Mouse (Mus musculus) forebrain, embryonic 13.5 days (tissue): ENCODE results near the gene Pgp. TPM values are rescaled to one million over a fixed set of nuclear protein-coding genes. Genes with fewer than 3 reads are reported as not detected.
A peak's percentile ranks its signal among the peaks of the same experiment; 100 is the strongest.

Experiments
- ATAC-seq: fragments of 200-750 bp; cut with Nextera tagmentation; 2 replicates; pipeline ENCODE4 v1.8.0; 2017
- H3K27ac ChIP-seq: fragments of 300-500 bp; sonication (generic); 2 replicates; pipeline ENCODE4 v1.5.1; 2015; ENCODE audit warnings: inconsistent platforms, mild to moderate bottlenecking, moderate library complexity
- H3K27me3 ChIP-seq: fragments of 300-500 bp; sonication (generic); 2 replicates; pipeline ENCODE4 v1.6.1; 2015; ENCODE audit warnings: mild to moderate bottlenecking, inconsistent platforms
- H3K36me3 ChIP-seq: fragments of 300-500 bp; sonication (generic); 2 replicates; pipeline ENCODE4 v1.6.1; 2015; ENCODE audit warnings: mild to moderate bottlenecking, inconsistent platforms; ENCODE audit not compliant: poor library complexity, severe bottlenecking
- H3K4me1 ChIP-seq: fragments of 300-500 bp; sonication (generic); 2 replicates; pipeline ENCODE4 v1.6.1; 2015; ENCODE audit warnings: inconsistent platforms
- H3K4me2 ChIP-seq: fragments of 300-500 bp; sonication (generic); 2 replicates; pipeline ENCODE4 v1.6.1; 2015; ENCODE audit warnings: inconsistent platforms, mild to moderate bottlenecking, moderate library complexity
- H3K4me3 ChIP-seq: fragments of 300-500 bp; sonication (generic); 2 replicates; pipeline ENCODE4 v1.5.1; 2015; ENCODE audit warnings: mild to moderate bottlenecking, inconsistent platforms
- H3K9ac ChIP-seq: fragments of 300-500 bp; sonication (generic); 2 replicates; pipeline ENCODE4 v1.6.1; 2015; ENCODE audit warnings: mild to moderate bottlenecking, inconsistent platforms
- H3K9me3 ChIP-seq: fragments of 300-500 bp; sonication (generic); replicated peaks from 2 replicates; pipeline ENCODE4 v1.6.1; 2016; ENCODE audit warnings: inconsistent platforms
- WGBS: fragments of 180-500 bp; shearing (Covaris S2); methylation state at CpG from one replicate; pipeline ENCODE4 v1.1.7; 2015; 5-methylcytosine and 5-hydroxymethylcytosine counted together
- polyA plus RNA-seq: library from polyadenylated mRNA; unstranded; fragments of >200 nt; fragmentation: Nextera tagmentation; extraction: Ambion mirVana; gene quantifications from 2 replicates; pipeline ENCODE4 v1.2.1, GENCODE M21; 2015

The Pgp gene
- polyA plus RNA-seq, 1 experiment from 2014 or later: 52.3 TPM

- 61% methylated on average over 4 of the region's 4 CpGs for WGBS
- H3K9me3 ChIP-seq: no peaks in the 10 kb centered on the region
- H3K9ac ChIP-seq: peak overlapping the region; percentile 93
- peak overlapping the region; percentile 2; the same call in 1 of the 2 replicates for H3K27ac ChIP-seq
- peak overlapping the region; percentile 85 for H3K4me2 ChIP-seq
- ATAC-seq: no peak
- peaks cover 41% of the 10 kb centered on the region for H3K4me1 ChIP-seq
- H3K36me3 ChIP-seq: no peaks in the 10 kb centered on the region
- no peaks in the 10 kb centered on the region for H3K27me3 ChIP-seq
- peak overlapping the region; percentile 92; the same call in 1 of the 2 replicates for H3K4me3 ChIP-seq
These were observed 20.2 kb downstream of the Pgp start for GRCm38 (mm10) chr17:24490399-24490798.

- Histone ChIP-seq H3K36me3 (peaks cover 39% of the 10 kb centered on the region), H3K27ac (no peak overlapping the region), H3K9me3 (no peaks in the 10 kb centered on the region), H3K9ac (no peak overlapping the region; the same call in 1 of the 2 replicates), H3K4me2 (no peak overlapping the region), H3K4me1 (peaks cover 21% of the 10 kb centered on the region), H3K27me3 (no peaks in the 10 kb centered on the region), H3K4me3 (no peak overlapping the region)
- WGBS: 41% methylated on average over 2 of the region's 2 CpGs
- ATAC-seq: no peak
These were observed 24.6 kb downstream of the Pgp start for GRCm38 (mm10) chr17:24494627-24495335.

- WGBS: 79% methylated on average over 3 of the region's 3 CpGs
- Histone ChIP-seq H3K27ac (no peak overlapping the region), H3K36me3 (peaks cover 44% of the 10 kb centered on the region), H3K4me1 (peaks cover 15% of the 10 kb centered on the region), H3K4me3 (no peak overlapping the region), H3K27me3 (no peaks in the 10 kb centered on the region), H3K4me2 (no peak overlapping the region), H3K9me3 (no peaks in the 10 kb centered on the region), H3K9ac (no peak overlapping the region)
- no peak for ATAC-seq
These were observed 25.3 kb downstream of the Pgp start for GRCm38 (mm10) chr17:24495443-24495842.

DNA sequence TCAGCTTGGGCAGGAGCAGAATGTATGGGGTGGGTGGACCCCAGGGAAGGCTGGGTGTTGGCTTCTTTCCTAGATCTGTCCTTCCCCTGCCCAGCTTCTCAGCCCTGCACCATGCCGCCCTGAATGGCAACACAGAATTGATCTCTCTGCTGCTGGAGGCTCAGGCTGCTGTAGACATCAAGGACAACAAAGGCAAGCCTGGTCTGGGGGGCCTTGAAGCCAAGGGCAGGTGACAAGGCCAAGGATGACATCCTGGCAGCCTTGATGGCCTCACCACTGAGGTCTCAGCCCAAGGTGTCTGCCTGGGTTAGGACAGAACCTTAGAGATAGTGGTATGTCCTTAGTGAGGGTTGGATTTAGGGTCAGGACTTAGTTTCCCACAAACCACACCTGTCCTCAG is 25.8 kb downstream of the Pgp start:
- H3K27ac ChIP-seq: no peak overlapping the region
- peaks cover 50% of the 10 kb centered on the region for H3K36me3 ChIP-seq

GRCm38 (mm10) chr17:24502208-24502607 is 32.0 kb downstream of the Pgp start:
- no peak overlapping the region for H3K9ac ChIP-seq
- H3K27ac ChIP-seq: no peak overlapping the region
- 35% methylated on average over 11 of the region's 11 CpGs for WGBS
- H3K36me3 ChIP-seq: peaks cover 97% of the 10 kb centered on the region
- H3K4me3 ChIP-seq: no peak overlapping the region
- H3K27me3 ChIP-seq: no peaks in the 10 kb centered on the region
- H3K9me3 ChIP-seq: no peaks in the 10 kb centered on the region
- no peak for ATAC-seq
- H3K4me2 ChIP-seq: no peak overlapping the region
- peaks cover 4% of the 10 kb centered on the region; the same call in 1 of the 2 replicates for H3K4me1 ChIP-seq

More for the DNA sequence above, 25.8 kb downstream of the Pgp start:
- no peak overlapping the region for H3K9ac ChIP-seq
- H3K9me3 ChIP-seq: no peaks in the 10 kb centered on the region
- no peak for ATAC-seq
- H3K4me1 ChIP-seq: peaks cover 10% of the 10 kb centered on the region
- H3K4me2 ChIP-seq: no peak overlapping the region
- no peak overlapping the region for H3K4me3 ChIP-seq
- no peaks in the 10 kb centered on the region for H3K27me3 ChIP-seq
- 89% methylated on average over 1 of the region's 1 CpGs for WGBS

DNA sequence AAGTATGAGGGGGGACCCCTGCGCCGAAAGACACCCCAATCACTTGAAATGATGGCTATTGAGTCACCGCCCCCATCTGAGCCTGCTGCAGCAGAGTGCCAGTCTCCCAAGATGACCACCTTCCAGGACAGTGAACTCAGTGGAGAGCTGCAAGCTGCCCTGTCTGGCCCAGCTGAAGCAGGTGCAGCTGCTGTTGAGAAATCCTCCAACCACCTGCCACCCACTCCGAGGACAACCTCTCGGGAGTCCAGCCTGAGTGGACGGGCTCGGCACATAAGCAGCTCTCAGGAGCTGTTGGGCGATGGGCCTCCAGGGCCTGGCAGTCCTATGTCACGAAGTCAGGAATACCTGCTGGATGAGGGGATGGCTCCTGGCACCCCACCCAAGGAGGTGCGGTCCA is 33.9 kb downstream of the Pgp start:
- Histone ChIP-seq H3K27me3 (no peaks in the 10 kb centered on the region), H3K9me3 (no peaks in the 10 kb centered on the region), H3K4me2 (no peak overlapping the region), H3K36me3 (peaks cover 95% of the 10 kb centered on the region), H3K9ac (no peak overlapping the region), H3K4me1 (peaks cover 4% of the 10 kb centered on the region; the same call in 1 of the 2 replicates), H3K4me3 (no peak overlapping the region), H3K27ac (no peak overlapping the region)
- WGBS: 94% methylated on average over 10 of the region's 10 CpGs
- ATAC-seq: no peak

DNA sequence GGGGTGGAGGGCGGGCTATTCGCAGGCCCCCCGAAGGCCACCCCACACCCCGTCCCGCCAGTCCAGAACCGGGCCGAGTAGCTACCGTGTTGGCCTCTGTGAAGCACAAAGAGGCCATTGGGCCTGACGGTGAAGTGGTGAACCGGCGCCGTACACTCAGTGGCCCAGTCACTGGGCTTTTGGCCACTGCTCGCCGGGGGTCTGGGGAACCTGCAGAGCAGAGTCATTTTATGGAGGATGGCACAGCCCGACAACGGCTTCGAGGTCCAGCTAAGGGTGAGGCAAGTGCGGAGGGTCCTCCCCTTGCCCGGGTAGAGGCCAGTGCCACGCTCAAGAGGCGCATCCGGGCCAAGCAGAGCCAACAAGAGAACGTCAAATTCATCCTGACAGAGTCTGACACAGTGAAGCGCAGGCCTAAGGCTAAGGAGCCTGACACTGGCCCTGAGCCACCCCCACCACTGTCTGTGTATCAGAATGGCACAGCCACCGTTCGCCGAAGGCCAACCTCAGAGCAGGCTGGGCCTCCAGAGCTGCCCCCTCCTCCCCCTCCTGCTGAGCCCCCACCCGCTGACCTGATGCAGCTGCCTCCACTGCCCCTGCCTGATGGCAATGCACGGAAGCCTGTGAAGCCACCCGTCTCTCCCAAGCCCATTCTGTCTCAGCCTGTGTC is 35.2 kb downstream of the Pgp start:
- Histone ChIP-seq H3K36me3 (peaks cover 97% of the 10 kb centered on the region), H3K9me3 (no peaks in the 10 kb centered on the region), H3K27me3 (no peaks in the 10 kb centered on the region), H3K4me1 (peaks cover 4% of the 10 kb centered on the region; the same call in 1 of the 2 replicates), H3K9ac (no peak overlapping the region), H3K4me3 (no peak overlapping the region), H3K4me2 (no peak overlapping the region), H3K27ac (no peak overlapping the region)
- WGBS: 91% methylated on average over 30 of the region's 30 CpGs
- no peak for ATAC-seq

DNA sequence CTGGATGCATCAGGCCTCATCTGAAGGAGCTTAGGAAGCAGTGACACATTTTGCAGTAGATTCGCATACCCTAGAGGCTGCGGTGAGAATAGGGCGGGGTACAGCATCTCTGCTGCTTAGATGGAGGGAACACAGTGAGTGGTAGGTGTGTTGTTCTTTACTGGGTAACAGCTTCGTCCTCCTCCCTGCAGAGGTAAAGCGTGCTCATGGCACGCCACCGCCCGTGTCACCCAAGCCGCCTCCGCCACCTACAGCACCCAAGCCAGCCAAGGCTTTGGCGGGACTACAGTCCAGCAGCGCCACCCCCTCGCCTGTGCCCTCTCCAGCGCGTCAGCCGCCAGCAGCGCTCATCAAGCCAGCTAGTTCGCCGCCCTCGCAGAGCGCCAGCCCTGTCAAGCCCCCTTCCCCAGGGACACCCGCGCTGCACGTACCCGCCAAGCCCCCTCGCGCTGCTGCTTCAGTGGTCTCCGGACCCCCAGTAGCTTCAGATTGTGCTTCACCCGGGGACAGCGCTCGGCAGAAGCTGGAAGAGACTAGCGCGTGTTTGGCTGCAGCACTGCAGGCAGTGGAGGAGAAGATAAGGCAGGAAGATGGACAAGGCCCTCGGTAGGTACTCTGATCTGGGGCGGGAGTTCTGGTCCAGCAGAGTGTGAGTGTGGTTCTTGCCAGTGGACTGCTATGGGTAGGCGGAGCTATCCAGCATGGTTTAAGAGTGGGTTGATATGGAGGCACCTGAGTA is 36.3 kb downstream of the Pgp start:
- Histone ChIP-seq H3K9me3 (no peaks in the 10 kb centered on the region), H3K4me2 (peak overlapping the region; percentile 19; the same call in 1 of the 2 replicates), H3K27me3 (no peaks in the 10 kb centered on the region), H3K27ac (no peak overlapping the region), H3K9ac (peak overlapping the region; percentile 40; the same call in 1 of the 2 replicates), H3K4me1 (peaks cover 4% of the 10 kb centered on the region; the same call in 1 of the 2 replicates), H3K36me3 (peaks cover 97% of the 10 kb centered on the region), H3K4me3 (no peak overlapping the region)
- no peak for ATAC-seq
- 32% methylated on average over 36 of the region's 36 CpGs for WGBS

DNA sequence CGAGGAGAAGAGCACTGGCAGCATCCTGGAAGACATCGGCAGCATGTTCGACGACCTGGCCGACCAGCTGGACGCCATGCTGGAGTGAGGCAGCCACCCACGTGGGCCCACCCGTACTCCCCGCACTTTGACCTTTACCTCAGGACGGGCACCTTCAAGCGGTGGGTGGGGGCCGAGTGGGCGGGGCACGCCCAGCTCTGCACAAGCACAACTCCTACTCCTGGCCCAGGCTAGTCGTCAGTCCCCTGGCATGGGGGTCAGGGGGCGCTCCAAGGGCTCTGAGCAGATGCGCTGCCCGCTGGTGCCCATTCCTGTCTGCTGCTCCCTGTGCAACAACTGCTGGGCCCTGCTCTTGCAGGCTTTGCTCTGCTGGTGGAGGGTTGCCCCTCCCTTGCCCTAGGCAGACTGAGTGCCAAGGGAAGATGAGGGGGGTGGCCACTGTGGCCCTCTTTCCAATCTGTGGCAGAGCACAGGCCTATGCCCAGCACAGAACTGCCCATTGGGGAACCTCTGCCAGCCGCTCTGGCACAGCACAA is 37.0 kb downstream of the Pgp start:
- H3K27ac ChIP-seq: no peak overlapping the region
- peaks cover 97% of the 10 kb centered on the region for H3K36me3 ChIP-seq
- ATAC-seq: no peak
- H3K9me3 ChIP-seq: no peaks in the 10 kb centered on the region
- no peaks in the 10 kb centered on the region for H3K27me3 ChIP-seq
- H3K4me2 ChIP-seq: no peak overlapping the region
- no peak overlapping the region for H3K4me3 ChIP-seq
- no peak overlapping the region for H3K9ac ChIP-seq
- H3K4me1 ChIP-seq: peaks cover 4% of the 10 kb centered on the region; the same call in 1 of the 2 replicates
- 52% methylated on average over 19 of the region's 19 CpGs for WGBS

DNA sequence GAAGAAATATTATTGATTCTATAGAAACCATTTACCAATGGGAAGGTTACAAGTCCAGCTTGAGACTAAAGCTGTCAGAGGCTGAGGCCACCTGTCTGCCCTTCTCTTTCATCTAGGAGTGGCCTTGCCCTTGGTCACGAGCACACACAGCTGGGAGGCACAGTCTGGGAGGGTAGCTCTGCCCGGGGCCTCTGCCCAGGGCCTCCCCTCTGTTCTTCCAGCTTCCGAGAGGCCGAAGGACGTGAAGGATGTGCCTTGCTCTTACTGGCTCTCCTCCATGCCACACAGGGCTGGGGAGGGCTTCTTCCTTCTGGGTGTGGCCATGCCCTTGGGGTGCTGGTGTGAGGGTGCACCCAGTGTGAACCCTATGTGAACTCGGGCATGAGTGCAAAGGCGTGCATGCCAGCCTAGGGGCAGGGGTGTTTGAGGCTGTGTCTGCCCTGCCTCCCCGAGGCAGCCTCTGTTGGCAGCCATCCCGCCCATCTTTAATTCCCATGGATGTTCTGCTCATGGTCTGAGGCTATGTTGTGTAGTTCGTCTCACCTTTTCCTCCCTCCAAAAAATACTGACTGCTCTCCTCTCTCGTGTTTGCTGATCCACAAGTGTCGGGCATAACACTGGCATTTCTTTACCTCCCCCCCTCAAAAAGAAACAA is 37.7 kb downstream of the Pgp start:
- WGBS: 84% methylated on average over 12 of the region's 12 CpGs
- Histone ChIP-seq H3K4me3 (no peak overlapping the region), H3K9ac (no peak overlapping the region), H3K4me1 (peaks cover 4% of the 10 kb centered on the region; the same call in 1 of the 2 replicates), H3K27me3 (no peaks in the 10 kb centered on the region), H3K36me3 (peaks cover 96% of the 10 kb centered on the region), H3K4me2 (no peak overlapping the region), H3K9me3 (no peaks in the 10 kb centered on the region), H3K27ac (no peak overlapping the region)
- no peak for ATAC-seq

DNA sequence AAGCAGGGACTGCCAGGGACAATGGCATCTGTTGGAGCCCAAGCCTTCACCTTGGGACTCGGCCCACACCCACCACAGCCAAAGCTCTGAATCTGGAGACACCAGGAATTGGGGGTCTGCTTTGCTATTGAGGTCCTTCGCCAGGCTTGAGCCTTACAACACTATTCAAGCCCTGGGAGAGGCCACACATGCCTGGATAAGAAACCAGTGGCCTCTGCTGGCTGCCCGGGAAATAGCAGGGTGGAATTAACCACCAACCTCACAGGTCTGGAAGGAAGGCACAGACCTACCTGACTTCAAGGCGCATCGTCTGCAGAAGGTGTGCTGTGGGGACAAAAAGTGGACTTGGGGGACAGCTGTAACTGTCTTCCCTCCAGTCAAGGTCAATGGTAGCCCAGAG is 43.4 kb downstream of the Pgp start:
- H3K4me1 ChIP-seq: no peaks in the 10 kb centered on the region
- H3K9me3 ChIP-seq: no peaks in the 10 kb centered on the region
- ATAC-seq: peak; percentile 61
- peaks cover 96% of the 10 kb centered on the region for H3K36me3 ChIP-seq
- H3K4me2 ChIP-seq: no peak overlapping the region
- WGBS: 50% methylated on average over 5 of the region's 5 CpGs
- H3K27ac ChIP-seq: no peak overlapping the region
- H3K9ac ChIP-seq: no peak overlapping the region; the same call in 1 of the 2 replicates
- no peaks in the 10 kb centered on the region for H3K27me3 ChIP-seq
- no peak overlapping the region for H3K4me3 ChIP-seq
